Mouse (Mus musculus): ENCODE measurements around the gene Asap2.

Gene Asap2

GRCm38 (mm10) chr12:21132537-21132936 lies 142.3 kb downstream of the Asap2 start:
- DNase-seq (ENCODE audit: low read depth, low spot score), result no peak

GRCm38 (mm10) chr12:21133031-21133430 lies 142.8 kb downstream of the Asap2 start:
- no peak for DNase-seq (ENCODE audit: low read depth, low spot score)

DNA sequence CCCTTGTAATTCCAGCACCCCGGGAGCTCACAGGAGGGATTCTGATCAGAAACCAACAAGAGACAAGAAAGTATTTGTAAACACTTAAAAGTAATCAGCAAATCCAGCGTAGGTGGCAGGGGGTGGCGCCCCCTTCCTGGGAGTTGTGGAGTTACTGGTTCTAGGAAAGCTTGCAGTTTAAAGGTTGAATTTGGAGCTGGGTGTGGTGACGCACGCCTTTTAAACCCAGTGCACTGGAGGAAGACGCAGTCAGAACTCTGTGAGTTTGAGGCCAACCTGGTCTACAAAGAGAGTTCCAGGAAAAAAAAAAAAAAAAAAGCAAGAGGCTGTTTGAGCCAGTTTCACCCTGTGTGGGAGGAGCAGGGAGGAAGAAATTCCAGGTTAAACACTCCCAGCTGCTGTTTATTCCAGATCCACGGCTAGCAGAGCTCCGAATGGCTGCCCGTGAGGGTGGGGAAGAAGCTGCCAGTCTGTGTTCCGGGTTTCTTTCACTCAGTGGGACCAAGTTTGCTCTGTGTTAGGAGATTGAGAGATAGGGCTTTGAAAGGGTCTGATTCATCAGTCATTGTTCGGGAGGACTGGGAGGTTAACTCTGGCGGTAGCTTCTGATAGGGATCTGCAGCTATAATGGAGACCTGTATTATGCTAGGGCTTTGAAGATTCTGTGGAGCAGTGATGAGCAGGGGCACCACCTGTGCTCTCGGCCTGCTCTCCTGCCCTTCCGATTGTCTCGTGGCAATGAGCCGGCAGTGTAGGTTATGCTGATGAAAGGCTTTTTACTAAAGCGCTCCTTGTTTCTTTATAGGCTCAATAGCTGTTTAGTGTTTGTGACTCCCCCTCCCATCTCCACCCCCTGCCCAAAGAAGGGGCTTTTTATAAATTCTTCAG lies 144.0 kb downstream of the Asap2 start:
- DNase-seq (ENCODE audit: low read depth, low spot score), result peak; percentile 68

DNA sequence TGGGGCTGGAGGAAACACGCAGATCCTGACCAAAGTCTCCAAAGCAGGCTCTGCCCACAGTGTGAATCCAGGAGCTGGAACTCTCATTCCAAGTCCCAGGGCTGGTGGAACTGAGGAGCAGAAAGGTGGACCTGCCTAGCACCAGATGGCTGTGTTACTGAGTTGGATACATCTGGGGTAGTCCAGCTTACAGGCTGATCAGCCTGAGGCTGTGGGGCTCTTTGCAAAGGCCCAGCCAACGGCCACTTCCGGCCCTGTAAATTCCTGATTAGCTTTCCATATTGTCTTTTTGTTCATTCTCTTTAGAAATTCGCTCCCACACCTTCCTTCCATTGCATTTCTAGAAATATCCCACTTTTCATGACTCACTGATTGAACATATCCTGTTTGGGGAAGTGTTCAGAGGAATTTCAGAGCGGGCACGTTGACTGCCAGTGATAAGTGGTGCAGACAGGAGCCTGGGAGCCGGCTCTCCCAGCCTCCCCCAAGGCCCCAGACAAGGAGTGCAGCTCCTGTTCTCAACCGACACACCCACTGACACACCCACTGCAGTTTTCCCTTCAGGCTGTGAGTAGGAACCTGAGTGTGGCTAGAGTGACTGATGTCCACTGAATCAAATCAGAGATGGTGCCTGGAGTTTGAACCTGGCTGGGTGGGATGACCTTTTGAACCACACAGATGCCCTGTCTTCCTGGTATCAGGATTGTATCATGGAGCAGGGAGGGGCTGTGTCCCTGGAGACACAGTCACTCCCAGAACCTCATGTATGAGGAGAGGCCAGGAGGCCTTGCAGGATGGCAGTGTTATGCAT lies 145.6 kb downstream of the Asap2 start:
- peak; percentile 62 for DNase-seq (ENCODE audit: low read depth, low spot score)

GRCm38 (mm10) chr12:21136462-21136751 lies 146.1 kb downstream of the Asap2 start:
- no peak for DNase-seq (ENCODE audit: low read depth, low spot score)

DNA sequence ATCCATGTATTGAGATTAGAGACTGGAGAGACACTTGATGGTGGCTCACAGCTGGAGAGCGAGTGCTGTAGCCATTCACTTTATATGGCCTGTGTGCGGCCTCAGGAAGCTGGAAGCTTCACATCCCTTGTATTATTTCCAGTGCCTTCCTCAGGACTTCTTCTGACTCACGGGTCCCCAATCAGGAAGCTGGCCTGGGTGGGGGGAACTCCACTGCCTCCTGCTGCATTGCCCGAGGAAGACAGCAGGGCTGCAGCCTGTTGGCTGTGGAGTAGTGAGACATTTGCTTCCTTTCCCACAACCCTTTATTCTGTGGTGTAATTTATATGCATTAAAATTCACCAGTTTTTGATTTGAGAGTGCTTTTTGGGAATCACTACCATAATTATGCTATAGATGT lies 149.3 kb downstream of the Asap2 start:
- DNase-seq (ENCODE audit: low read depth, low spot score), result no peak

DNA sequence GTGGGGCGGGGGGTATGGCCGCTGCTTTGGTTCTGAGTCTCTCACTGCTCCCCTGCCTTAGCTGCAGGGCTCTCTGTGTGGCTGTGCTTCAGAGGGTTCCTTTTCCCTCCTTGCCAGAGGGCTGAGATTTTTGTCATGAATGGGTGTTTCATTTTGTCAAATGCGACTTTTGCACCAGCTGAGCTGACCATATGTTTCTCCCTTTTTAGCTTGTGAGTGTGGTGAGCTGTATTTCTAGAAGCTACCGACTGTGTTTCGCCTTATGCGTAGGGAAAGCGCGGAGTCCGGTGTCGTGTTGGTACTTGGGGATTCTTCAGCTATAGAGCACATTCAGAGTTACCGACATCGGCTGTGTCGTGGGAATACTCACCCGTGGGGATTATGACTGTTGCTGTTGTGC lies 149.9 kb downstream of the Asap2 start:
- DNase-seq (ENCODE audit: low read depth, low spot score), result no peak

- no peak for DNase-seq (ENCODE audit: low read depth, low spot score)
These were observed 150.6 kb downstream of the Asap2 start for GRCm38 (mm10) chr12:21140741-21141308.

DNA sequence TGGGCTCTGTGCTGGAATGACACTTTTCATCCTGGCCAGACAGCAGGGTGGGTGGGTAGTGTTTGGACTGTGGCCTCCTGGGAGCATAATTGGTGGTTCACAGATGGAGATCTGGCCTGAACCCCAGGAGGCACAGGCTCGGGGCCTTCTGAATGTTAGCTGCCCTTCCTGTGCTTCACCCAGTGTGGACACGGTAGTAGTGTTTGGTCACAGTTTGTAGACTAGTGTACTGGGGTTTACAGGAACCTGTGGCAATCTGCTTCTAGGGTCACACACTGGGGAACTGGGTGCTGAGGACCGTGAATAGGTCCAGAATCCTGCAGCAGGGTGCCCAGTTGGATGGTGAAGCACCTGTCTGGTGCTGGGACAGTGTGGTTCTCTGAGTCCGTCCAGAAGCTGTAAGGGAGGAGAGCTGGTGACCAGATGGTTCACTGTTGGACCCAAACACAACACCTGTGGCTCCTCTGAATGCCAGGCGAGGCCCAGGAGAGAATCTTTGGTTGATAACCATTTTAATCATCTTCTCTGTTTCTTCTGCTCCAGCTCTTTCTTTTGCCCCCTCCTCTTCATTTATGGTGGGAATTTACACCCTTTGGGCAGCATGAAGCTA lies 151.5 kb downstream of the Asap2 start:
- DNase-seq (ENCODE audit: low read depth, low spot score), result no peak

GRCm38 (mm10) chr12:21142489-21143254 lies 152.4 kb downstream of the Asap2 start:
- DNase-seq (ENCODE audit: low read depth, low spot score), result no peak

DNA sequence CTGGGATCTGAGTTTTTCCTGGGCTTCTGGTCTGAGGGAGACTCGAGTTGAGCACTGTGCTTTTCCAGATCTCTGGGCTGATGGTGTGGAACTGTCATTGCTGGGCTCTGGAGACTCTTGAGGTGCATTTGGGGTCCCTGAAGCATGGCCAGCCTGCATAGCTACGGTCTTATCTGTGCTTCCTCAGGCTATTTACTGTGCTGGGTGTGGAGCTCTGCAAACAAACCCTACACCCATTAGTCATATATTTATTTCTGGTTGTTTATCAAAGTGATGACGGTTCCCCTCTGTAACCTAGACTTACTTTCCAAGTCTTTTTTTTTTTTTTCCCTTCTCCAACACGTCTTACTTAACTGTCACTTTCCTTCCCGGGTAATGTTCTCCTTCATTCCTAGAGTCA lies 154.3 kb downstream of the Asap2 start:
- DNase-seq (ENCODE audit: low read depth, low spot score), result no peak

DNA sequence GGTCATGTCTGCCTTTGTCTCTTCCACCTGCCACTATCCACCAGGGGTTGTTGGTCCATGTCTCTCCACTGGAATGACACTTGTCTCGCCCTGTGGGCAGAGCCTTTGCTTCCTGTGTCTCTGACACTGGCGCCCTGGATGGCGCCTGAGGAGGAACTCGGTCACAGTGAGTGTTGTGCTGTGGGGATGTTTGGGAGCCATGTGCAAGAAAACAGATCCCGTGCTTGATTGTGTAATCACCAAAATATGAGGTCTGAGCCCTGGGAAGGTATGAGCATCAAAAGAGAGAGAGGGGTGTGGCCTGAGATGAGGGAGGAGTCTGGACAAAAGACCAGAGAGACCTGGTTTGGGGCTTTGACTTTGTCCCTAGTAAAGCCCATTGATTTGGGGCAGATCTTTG lies 154.8 kb downstream of the Asap2 start:
- DNase-seq (ENCODE audit: low read depth, low spot score), result no peak

- DNase-seq (ENCODE audit: low read depth, low spot score), result no peak
These were observed 156.6 kb downstream of the Asap2 start for GRCm38 (mm10) chr12:21146826-21147225.

DNA sequence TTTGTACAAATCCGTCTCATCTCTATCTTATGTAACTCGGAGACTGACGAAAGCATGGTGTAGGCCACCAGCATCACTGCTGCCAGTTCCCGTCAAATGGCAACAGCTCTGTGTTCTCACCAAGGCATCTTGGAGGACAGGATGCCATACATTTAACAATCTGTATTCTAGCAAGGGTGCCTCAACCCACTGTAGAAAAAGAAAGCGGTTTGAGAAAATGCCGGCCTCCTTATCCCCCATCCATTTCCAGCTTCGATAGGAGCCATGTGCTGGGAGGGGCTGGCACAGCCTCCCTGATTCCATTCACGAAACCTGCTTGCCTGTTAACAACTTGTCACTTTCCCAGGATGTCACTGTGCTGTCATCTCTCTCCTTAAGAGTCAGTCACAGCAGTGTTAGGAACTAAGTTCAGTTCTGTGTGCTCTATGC lies 163.0 kb downstream of the Asap2 start:
- no peak for DNase-seq (ENCODE audit: low read depth, low spot score)

DNA sequence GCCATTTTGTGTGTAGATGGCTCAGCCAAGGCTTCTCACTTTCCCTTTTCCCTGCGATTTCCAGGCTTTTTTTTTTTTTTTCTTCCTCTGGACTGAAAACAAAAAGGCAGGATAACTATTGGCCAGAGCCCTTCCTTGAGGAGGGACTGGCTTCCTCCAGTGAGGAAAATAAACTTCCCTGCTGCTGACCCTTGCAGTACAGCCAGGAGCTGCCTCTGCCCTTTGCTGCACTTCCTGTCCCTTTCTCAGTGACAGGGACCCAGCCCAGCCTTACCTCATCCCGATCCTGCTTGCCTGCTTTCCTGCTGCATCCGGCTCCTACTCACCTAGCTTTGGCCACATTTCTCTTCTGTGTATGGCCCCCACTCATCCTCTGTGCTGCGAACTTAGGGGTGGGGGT lies 164.8 kb downstream of the Asap2 start:
- no peak for DNase-seq (ENCODE audit: low read depth, low spot score)

GRCm38 (mm10) chr12:21159304-21159703 lies 169.0 kb downstream of the Asap2 start:
- DNase-seq (ENCODE audit: low read depth, low spot score), result no peak

DNA sequence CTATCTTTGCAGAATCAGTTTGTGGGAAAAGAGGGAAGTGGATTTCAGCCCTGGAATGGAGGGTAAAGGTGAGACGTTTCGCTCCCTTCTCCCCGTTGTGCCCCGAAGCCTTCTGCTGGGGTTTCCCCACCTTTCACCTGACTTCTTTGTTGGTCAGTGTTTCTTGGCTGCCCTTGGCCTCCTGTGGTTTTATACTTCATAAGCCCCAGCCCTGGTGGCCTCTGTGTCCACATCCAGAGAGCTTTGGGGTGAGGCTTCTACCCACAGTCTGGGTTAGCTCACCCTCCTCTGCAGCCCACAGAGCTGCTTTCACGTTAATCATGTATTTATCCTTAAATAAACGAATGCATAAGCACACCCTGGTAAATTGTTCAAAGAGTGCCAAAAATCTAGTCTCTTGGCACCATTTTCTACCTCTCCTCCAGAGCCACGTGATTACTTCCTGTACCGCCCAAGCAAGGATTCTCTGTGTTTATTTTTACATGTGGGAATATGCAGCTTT lies 170.1 kb downstream of the Asap2 start:
- no peak for DNase-seq (ENCODE audit: low read depth, low spot score)

DNA sequence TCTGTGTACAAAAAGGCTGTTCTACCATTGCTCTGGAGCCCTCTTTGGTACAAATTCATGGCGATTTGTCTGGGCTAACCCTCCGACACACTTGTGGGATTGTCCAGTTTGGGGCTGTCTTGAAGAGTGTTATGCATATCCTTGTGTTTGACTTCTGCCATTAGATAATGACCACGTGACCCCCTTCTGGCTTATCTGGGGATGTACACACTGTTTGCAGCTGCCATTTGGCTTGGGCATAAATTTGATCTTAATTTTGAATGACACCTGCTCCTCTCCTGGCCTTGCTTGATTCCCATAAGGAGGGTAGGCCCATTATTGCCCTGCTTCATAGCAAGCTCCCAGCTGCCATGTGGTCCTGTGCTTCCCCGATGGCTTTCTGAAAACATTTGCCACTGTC lies 171.6 kb downstream of the Asap2 start:
- no peak for DNase-seq (ENCODE audit: low read depth, low spot score)

DNA sequence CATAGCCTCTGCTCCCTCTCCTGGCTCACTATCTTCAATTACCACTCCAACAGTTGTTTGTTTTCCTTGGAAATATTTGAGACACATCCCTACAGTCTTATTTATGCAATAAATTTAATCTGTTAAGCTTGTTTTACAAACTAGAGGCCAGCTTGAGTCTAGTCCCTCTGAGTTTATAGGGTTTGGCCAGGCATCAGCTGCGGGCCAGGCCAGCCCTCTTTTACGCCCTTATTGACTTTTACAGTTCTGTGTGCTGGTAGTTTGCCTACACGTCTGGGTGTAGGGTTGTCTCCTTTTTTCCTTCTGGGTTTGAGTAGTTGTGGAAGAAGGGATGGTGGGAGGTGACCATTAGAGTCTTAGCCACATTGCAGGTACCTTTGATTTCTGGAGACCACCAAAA lies 173.4 kb downstream of the Asap2 start:
- no peak for DNase-seq (ENCODE audit: low read depth, low spot score)

GRCm38 (mm10) chr12:21164251-21164650 lies 174.0 kb downstream of the Asap2 start:
- no peak for DNase-seq (ENCODE audit: low read depth, low spot score)

- DNase-seq (ENCODE audit: low read depth, low spot score), result no peak
These were observed 174.9 kb downstream of the Asap2 start for GRCm38 (mm10) chr12:21165157-21165556.
